Mouse (Mus musculus) liver, embryonic 14.5 days (tissue): ENCODE data around the gene Gm49392.

Experiments
- CTCF ChIP-seq: IDR thresholded peaks from 2 replicates; pipeline ENCODE4 v1.5.1; 2016; ENCODE audit warnings: antibody characterized with exemption, low read depth, control low read depth
- EP300 ChIP-seq: IDR thresholded peaks from 2 replicates; pipeline ENCODE4 v1.6.1; 2016; ENCODE audit warnings: antibody characterized with exemption, low read depth

GRCm38 (mm10) chr13:60809690-60810089 is 87.0 kb downstream of the Gm49392 start:
- TF ChIP-seq EP300, result no peak
- TF ChIP-seq CTCF, result no peak
